Mouse (Mus musculus) cerebellum, adult 2 months (tissue): Measurements from ENCODE around the gene Six3. TPM values are rescaled to one million over a fixed set of nuclear protein-coding genes. Genes with fewer than 3 reads are reported as not detected.

Experiments
- DNase-seq, 2 experiments: peaks; one replicate each; pipeline ENCODE4 v3.0.0; 2021
- H3K27ac ChIP-seq: fragments of 200-500 bp; 2 replicates; pipeline ENCODE4 v1.5.1; 2012; ENCODE audit warnings: low read length, control low read depth, inconsistent platforms; ENCODE audit not compliant: insufficient read depth
- H3K27me3 ChIP-seq: fragments of 200-500 bp; 2 replicates; pipeline ENCODE4 v1.6.1; 2012; ENCODE audit warnings: inconsistent platforms, mild to moderate bottlenecking, low read length, moderate library complexity; ENCODE audit not compliant: control insufficient read depth, insufficient read depth
- H3K4me1 ChIP-seq: fragments of 200-500 bp; 2 replicates; pipeline ENCODE4 v1.6.1; 2011; ENCODE audit warnings: low read length; ENCODE audit not compliant: control insufficient read depth, insufficient read depth
- H3K4me3 ChIP-seq: fragments of 200-500 bp; replicated peaks from 2 replicates; pipeline ENCODE3; 2011; ENCODE audit warnings: mild to moderate bottlenecking, low read depth, low read length, control low read depth; ENCODE audit not compliant: insufficient read depth
- CTCF ChIP-seq: fragments of 200-500 bp; IDR thresholded peaks from 2 replicates; pipeline ENCODE4 v1.5.1; 2011; ENCODE audit warnings: low read depth, mild to moderate bottlenecking, control low read depth, low read length, moderate library complexity, borderline replicate concordance; ENCODE audit not compliant: insufficient read depth
- POLR2A ChIP-seq: fragments of 200-500 bp; IDR thresholded peaks from 2 replicates; pipeline ENCODE4 v1.6.1; 2011; ENCODE audit warnings: low read length, control low read depth, borderline replicate concordance; ENCODE audit not compliant: insufficient read depth
- WGBS: fragments of 180-500 bp; shearing (Covaris S2); methylation state at CpG from one replicate; pipeline ENCODE4 v1.1.7; 2018; 5-methylcytosine and 5-hydroxymethylcytosine counted together
- polyA plus RNA-seq: library from polyadenylated mRNA; depleted of rRNA; stranded (reverse); fragments of >200 nt; gene quantifications from 2 replicates; pipeline ENCODE4 v1.2.3, GENCODE M21; 2012; rRNA removed

The Six3 gene
- 1.3 and 1.8 TPM in 2 replicates for polyA plus RNA-seq

GRCm38 (mm10) chr17:85613266-85613860 lies at the start of gene Six3:
Gene Six3 (plus strand): TSS chr17:85613608.
- Histone ChIP-seq H3K4me3 (no peak within 1 kb of the TSS), H3K4me1 (peaks cover 2% of the 10 kb centered on the region; the same call in 1 of the 2 replicates), H3K27ac (no peak within 1 kb of the TSS), H3K27me3 (peaks cover 7% of the 10 kb centered on the region)
- DNase-seq: no peak
- TF ChIP-seq CTCF (no peak), POLR2A (no peak)
- under 1% methylated on average over 29 of the region's 30 CpGs for WGBS

- Histone ChIP-seq H3K4me1 (no peaks in the 10 kb centered on the region), H3K27me3 (no peaks in the 10 kb centered on the region), H3K27ac (no peak overlapping the region), H3K4me3 (no peak overlapping the region)
- WGBS: 75% methylated on average over 7 of the region's 7 CpGs
- TF ChIP-seq CTCF (no peak), POLR2A (no peak)
- DNase-seq: no peak
Measured at GRCm38 (mm10) chr17:85564107-85564506, 49.3 kb upstream of the Six3 start.

GRCm38 (mm10) chr17:85574023-85574422 lies 39.4 kb upstream of the Six3 start:
- Histone ChIP-seq H3K4me3 (no peak overlapping the region), H3K27ac (no peak overlapping the region), H3K4me1 (no peaks in the 10 kb centered on the region), H3K27me3 (no peaks in the 10 kb centered on the region)
- 98% methylated on average over 3 of the region's 3 CpGs for WGBS
- no peak for DNase-seq
- no peak for TF ChIP-seq CTCF
- TF ChIP-seq POLR2A: no peak

- no peak for TF ChIP-seq CTCF
- TF ChIP-seq POLR2A: no peak
- H3K4me3 ChIP-seq: no peak overlapping the region
- H3K4me1 ChIP-seq: no peaks in the 10 kb centered on the region; the same call in 1 of the 2 replicates
- WGBS: 59% methylated on average over 5 of the region's 5 CpGs
- no peak overlapping the region for H3K27ac ChIP-seq
- H3K27me3 ChIP-seq: no peaks in the 10 kb centered on the region
- DNase-seq: no peak
Measured at GRCm38 (mm10) chr17:85578290-85578689, 35.1 kb upstream of the Six3 start.

GRCm38 (mm10) chr17:85579350-85579749 lies 34.1 kb upstream of the Six3 start:
- 88% methylated on average over 10 of the region's 10 CpGs for WGBS
- no peak for DNase-seq

GRCm38 (mm10) chr17:85580221-85580620 lies 33.2 kb upstream of the Six3 start:
- no peak overlapping the region for H3K4me3 ChIP-seq
- no peak for DNase-seq
- 20% methylated on average over 6 of the region's 6 CpGs for WGBS
- TF ChIP-seq CTCF (no peak), POLR2A (no peak)
- no peaks in the 10 kb centered on the region for H3K27me3 ChIP-seq
- H3K27ac ChIP-seq: no peak overlapping the region
- H3K4me1 ChIP-seq: no peaks in the 10 kb centered on the region; the same call in 1 of the 2 replicates

More at GRCm38 (mm10) chr17:85579350-85579749, 34.1 kb upstream of the Six3 start:
- no peaks in the 10 kb centered on the region; the same call in 1 of the 2 replicates for H3K4me1 ChIP-seq
- no peak overlapping the region for H3K4me3 ChIP-seq
- no peaks in the 10 kb centered on the region for H3K27me3 ChIP-seq
- no peak for TF ChIP-seq CTCF
- H3K27ac ChIP-seq: no peak overlapping the region

GRCm38 (mm10) chr17:85584170-85584569 lies 29.2 kb upstream of the Six3 start:
- no peak overlapping the region for H3K4me3 ChIP-seq

GRCm38 (mm10) chr17:85584573-85584972 lies 28.8 kb upstream of the Six3 start:
- no peaks in the 10 kb centered on the region for H3K27me3 ChIP-seq
- TF ChIP-seq CTCF: no peak
- 50% methylated on average over 7 of the region's 7 CpGs for WGBS
- no peak overlapping the region for H3K4me3 ChIP-seq
- H3K4me1 ChIP-seq: no peaks in the 10 kb centered on the region; the same call in 1 of the 2 replicates
- H3K27ac ChIP-seq: no peak overlapping the region
- no peak for DNase-seq

More at GRCm38 (mm10) chr17:85584170-85584569, 29.2 kb upstream of the Six3 start:
- Histone ChIP-seq H3K27ac (no peak overlapping the region), H3K27me3 (no peaks in the 10 kb centered on the region), H3K4me1 (no peaks in the 10 kb centered on the region; the same call in 1 of the 2 replicates)
- 92% methylated on average over 4 of the region's 4 CpGs for WGBS
- DNase-seq: no peak
- TF ChIP-seq POLR2A (no peak), CTCF (no peak)
